Mouse (Mus musculus) right cerebral cortex, adult 18-20 months (tissue): ENCODE measurements around the gene Rcvrn.

Source experiments
- DNase-seq: peaks from one replicate; pipeline ENCODE4 v3.0.0; 2022; ENCODE audit warnings: mixed read lengths

Gene Rcvrn

GRCm38 (mm10) chr11:67694703-67695376, at the start of gene Rcvrn:
Gene Rcvrn (plus strand): TSS chr11:67695326.
- DNase-seq, result no peak

GRCm38 (mm10) chr11:67647745-67648144, 47.4 kb upstream of the Rcvrn start:
- DNase-seq, result peak; percentile 68

GRCm38 (mm10) chr11:67648651-67649407, 46.3 kb upstream of the Rcvrn start:
- peak; percentile 89 for DNase-seq

- DNase-seq, result no peak
These were observed 45.0 kb upstream of the Rcvrn start for GRCm38 (mm10) chr11:67649971-67650707.

GRCm38 (mm10) chr11:67651731-67652130, 43.4 kb upstream of the Rcvrn start:
- DNase-seq, result no peak

- peak; percentile 72 for DNase-seq
These were observed 42.8 kb upstream of the Rcvrn start for GRCm38 (mm10) chr11:67652194-67652892.

GRCm38 (mm10) chr11:67652893-67653255, 42.3 kb upstream of the Rcvrn start:
- DNase-seq, result peak; percentile 55

GRCm38 (mm10) chr11:67653521-67654090, 41.5 kb upstream of the Rcvrn start:
- DNase-seq, result no peak

- no peak for DNase-seq
These were observed 40.6 kb upstream of the Rcvrn start for GRCm38 (mm10) chr11:67654514-67654913.

GRCm38 (mm10) chr11:67655236-67655959, 39.7 kb upstream of the Rcvrn start:
- peak; percentile 64 for DNase-seq

GRCm38 (mm10) chr11:67656366-67656765, 38.8 kb upstream of the Rcvrn start:
- DNase-seq, result no peak

GRCm38 (mm10) chr11:67656811-67657210, 38.3 kb upstream of the Rcvrn start:
- DNase-seq, result no peak

GRCm38 (mm10) chr11:67657685-67658382, 37.3 kb upstream of the Rcvrn start:
- peak; percentile 58 for DNase-seq

GRCm38 (mm10) chr11:67661465-67661864, 33.7 kb upstream of the Rcvrn start:
- no peak for DNase-seq

- no peak for DNase-seq
These were observed 31.7 kb upstream of the Rcvrn start for GRCm38 (mm10) chr11:67663437-67663836.

- DNase-seq, result peak; percentile 84
These were observed 30.9 kb upstream of the Rcvrn start for GRCm38 (mm10) chr11:67664261-67664660.

- peak; percentile 81 for DNase-seq
These were observed 30.2 kb upstream of the Rcvrn start for GRCm38 (mm10) chr11:67664918-67665317.

- DNase-seq, result no peak
These were observed 29.0 kb upstream of the Rcvrn start for GRCm38 (mm10) chr11:67666129-67666528.

- DNase-seq, result peak; percentile 88
These were observed 27.4 kb upstream of the Rcvrn start for GRCm38 (mm10) chr11:67667531-67668332.

GRCm38 (mm10) chr11:67668460-67669007, 26.6 kb upstream of the Rcvrn start:
- DNase-seq, result no peak
